Mouse (Mus musculus) liver, adult 2 months (tissue): ENCODE data around the gene Map7d2.
"Not testable (repeated sequence)": the region's sequence is repeated elsewhere in the genome, so short reads cannot be mapped to it uniquely, and the experiment has no call there.

Experiments used
- CTCF ChIP-seq: fragments of 200-500 bp; IDR thresholded peaks from 2 replicates; pipeline ENCODE4 v1.5.1; 2011; ENCODE audit warnings: low read depth, low read length, control low read depth
- POLR2A ChIP-seq: fragments of 200-500 bp; IDR thresholded peaks from 2 replicates; pipeline ENCODE4 v1.6.1; 2011; ENCODE audit warnings: low read length, control low read depth; ENCODE audit not compliant: insufficient read depth; ENCODE audit errors: extremely low read depth

GRCm38 (mm10) chrX:159478243-159478940 lies 64.0 kb downstream of the Map7d2 start:
- not testable (repeated sequence) for TF ChIP-seq POLR2A, CTCF
